Mouse (Mus musculus) ovary, postnatal 36 days (tissue): ENCODE measurements around the gene Gm6169.
A peak's percentile ranks its signal among the peaks of the same experiment; 100 is the strongest.
"Not testable (repeated sequence)": the region's sequence is repeated elsewhere in the genome, so short reads cannot be mapped to it uniquely, and the experiment has no call there.

Experiments used
- DNase-seq: peaks from one replicate; pipeline ENCODE4 v3.0.0; 2022; ENCODE audit warnings: low spot score, mixed read lengths

The Gm6169 gene

GRCm38 (mm10) chr13:97099187-97099852 is at the start of gene Gm6169:
Gm6169 (minus strand) TSS chr13:97099237.
- peak; percentile 13 for DNase-seq

- no peak for DNase-seq
These were observed 46.8 kb upstream of the Gm6169 start for GRCm38 (mm10) chr13:97145834-97146233.

DNA sequence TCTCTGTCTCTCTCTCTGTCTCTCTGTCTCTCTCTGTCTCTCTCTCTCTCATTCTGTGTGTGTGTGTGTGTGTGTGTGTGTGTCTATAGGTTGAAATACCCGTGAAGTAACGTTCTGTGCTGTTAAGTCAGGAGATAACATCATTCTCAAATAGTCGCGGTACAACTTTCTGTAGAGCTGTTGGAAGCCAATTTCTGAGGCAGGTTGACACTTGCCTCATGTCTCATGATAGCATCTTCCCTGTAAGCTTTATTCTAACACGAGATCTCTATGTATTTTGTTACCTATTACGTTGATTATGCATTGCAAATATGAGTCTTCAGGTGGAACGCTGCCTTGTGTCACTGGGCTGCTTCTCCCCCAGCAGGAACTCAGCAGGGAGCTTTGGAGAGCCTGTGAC is 43.3 kb upstream of the Gm6169 start:
- no peak for DNase-seq

DNA sequence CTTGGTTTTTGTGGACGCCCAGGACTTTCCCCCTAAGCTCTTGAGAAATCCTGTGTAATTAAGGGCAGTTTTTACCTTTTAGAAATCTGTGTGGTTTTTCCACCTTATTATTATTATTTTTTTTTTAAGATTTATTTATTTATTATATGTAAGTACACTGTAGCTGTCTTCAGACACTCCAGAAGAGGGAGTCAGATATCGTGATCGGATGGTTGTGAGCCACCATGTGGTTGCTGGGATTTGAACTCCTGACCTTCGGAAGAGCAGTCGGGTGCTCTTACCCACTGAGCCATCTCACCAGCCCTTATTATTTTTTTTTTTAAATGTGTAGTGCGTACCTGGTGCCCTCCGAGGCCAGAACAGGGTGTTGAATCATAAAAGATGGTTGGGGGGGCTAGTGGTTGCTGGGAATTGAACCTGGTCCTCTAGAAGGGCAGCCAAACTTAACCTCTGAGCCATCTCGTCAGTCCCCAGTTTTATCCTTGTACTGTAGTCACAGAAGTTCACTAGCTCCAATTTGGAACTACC is 39.4 kb upstream of the Gm6169 start:
- DNase-seq: not testable (repeated sequence)

DNA sequence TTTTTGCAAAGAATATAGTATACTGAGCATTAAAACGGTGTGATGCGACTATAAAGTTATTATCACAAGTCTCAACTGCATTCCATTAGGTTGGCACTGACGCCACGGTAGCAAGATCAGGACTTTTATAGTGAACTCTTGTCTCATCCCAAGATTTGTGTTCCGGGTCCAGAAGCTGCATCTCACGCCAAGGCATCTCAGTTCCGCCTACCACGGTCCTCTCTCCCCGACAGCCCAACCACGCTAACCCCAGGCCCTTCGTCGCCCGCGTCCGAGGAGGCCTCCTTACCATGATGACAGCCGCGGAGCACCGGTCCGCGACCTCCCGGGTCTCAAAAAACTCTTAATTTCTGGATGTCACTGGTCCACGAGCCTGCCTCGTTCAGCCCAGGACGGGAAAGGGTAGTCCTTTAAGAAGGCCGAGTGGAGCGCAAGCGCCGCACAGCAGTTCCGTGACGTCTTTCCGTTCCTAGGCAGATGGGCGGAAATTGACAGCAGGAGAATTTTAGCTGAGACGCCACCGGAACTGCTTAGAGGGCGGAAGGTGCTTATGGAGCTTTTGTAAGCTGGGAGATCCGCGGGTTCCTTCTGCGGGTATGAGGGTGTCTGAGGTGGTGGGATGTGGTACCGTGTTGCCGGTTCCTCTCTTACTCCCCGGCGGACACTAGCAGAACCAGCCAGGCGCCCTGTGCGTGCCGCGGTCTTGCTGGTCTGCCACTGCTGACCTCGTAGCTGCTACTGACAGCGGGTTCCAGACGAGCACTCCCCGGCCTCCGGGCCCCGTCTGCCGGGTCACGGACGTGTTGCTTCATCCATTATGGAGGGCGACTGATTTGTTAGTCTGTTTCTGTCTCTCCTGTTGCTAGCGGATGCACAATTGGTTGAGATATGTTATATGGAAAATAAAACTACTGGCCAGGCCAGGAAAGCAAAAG is 38.7 kb upstream of the Gm6169 start, which contains the start of the genes Gfm2 and Nsa2:
Gfm2 (plus strand) TSS at position 472 of the 935 bp plus-strand sequence.
Nsa2 (minus strand) TSS at position 472 of the 935 bp plus-strand sequence.
- DNase-seq: peak; percentile 86

- not testable (repeated sequence) for DNase-seq
These were observed 31.4 kb upstream of the Gm6169 start for GRCm38 (mm10) chr13:97130413-97130812.

GRCm38 (mm10) chr13:97129654-97130053 is 30.6 kb upstream of the Gm6169 start:
- DNase-seq: not testable (repeated sequence)

GRCm38 (mm10) chr13:97121341-97121740 is 22.3 kb upstream of the Gm6169 start:
- DNase-seq: no peak

DNA sequence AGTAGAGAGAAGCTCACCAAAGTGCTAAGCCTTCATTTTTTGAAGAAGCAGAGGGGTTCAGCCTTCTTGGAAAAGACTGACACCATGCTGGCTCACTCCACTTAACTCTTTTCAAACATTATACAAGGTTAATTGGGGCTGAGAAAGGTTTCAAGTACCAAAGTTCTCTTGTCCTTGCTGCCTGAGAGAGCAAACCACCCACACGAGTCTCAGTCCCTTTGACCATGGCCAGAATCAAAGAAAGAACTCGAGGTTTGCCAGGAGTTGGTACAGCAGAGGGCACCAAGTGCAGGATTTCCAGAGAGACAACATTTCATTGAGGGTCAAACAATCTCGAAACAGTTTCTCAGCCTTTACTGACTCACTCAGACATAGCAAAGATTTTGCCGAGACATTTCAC is 10.0 kb upstream of the Gm6169 start:
- DNase-seq: no peak

DNA sequence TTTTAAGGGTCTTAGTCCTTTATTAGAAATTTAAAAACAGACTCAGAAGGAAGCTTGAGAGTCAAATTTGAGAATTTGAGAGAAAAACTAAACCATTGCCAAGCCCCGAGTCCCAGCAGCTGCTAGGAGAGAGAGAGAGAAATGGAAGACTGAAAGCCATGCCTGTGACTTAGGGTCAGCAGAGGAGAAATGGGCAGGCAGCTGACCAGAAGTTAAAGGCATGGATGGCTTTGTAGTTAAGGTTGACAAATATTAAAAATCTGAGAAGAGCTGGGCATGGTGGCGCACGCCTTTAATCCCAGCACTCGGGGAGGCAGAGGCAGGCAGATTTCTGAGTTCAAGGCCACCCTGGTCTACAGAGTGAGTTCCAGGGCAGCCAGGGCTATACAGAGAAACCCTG is 8.7 kb upstream of the Gm6169 start:
- DNase-seq: not testable (repeated sequence)

- no peak for DNase-seq
These were observed 6.0 kb upstream of the Gm6169 start for GRCm38 (mm10) chr13:97104996-97105395.

DNA sequence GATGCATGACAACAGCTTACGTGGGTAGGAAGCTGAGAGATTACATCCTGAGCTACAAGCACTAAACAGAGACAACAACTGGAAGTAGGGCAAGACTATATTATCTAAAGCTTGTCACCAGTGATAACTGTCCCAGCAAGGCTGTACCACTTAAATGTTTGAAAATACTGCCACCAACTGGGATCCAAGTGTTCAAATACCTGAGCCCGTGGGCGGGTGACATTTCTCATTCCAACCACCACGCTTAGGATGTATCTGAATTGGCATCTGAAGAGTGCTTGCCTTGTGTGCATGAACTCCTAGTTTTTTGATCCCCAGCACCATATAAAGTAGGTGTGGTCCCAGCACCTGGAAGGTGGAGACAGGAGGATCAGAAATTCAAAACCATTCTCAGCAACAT is 3.3 kb downstream of the Gm6169 start:
- DNase-seq: no peak

GRCm38 (mm10) chr13:97088183-97088582 is 10.9 kb downstream of the Gm6169 start:
- no peak for DNase-seq

DNA sequence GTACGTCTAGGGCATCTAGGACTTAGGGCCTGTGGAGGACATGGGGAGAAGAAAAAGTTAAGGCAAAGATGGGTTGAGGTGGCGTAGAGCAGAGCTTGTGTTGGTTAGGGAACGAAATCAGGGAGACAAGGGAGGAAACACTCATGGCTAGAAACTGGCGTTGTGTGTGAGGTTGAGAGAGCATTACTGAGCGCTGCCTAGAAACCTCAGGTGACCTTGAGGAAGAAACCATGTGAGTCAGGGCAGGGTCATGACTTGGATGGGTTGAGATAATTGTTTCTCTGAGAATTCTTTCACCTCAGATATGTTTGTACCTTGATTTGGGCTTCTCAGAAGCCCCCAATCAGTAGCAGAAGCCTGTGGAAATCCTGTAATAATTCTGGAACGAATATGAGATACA is 11.6 kb downstream of the Gm6169 start:
- no peak for DNase-seq

DNA sequence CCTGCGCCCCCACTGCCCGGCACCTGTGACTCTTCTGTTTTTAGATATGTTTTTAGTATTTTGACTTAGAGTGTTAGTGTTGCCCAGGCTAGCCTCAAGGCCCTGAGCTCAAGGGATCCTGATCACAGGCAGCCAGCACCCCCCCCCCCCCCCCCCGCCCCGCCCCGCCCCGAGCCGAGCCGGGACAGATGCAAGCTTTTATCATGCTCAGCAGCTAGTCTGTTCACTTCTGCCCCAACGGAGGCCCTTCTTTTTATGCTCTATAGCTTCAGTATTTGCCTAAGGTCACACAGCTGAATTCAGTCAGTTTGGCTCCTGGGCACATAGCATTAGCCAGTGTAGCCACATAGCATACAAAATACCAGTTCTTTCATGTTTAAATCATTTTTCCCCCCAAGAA is 12.7 kb downstream of the Gm6169 start:
- no peak for DNase-seq

- no peak for DNase-seq
These were observed 16.6 kb downstream of the Gm6169 start for GRCm38 (mm10) chr13:97082432-97082831.

DNA sequence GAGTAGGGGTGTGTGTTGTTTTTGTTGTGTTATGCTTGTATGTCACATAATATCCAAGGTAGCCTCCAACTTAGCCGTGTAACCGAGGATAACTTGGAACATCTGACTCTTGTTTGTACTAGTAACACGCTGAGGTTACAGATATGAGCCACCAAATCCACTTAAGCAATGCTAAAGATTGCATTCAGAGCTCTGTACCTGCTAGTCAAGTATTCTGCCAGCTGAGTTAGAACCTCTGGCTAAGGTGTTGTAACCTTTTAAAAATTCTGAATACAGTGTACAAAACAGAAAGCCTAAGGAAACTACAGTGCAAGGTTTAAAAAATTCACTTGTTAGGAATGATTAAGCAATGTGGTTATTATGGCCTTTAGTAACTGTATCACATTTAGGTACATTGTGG is 18.4 kb downstream of the Gm6169 start:
- DNase-seq: no peak

- DNase-seq: no peak
These were observed 18.8 kb downstream of the Gm6169 start for GRCm38 (mm10) chr13:97080201-97080600.

GRCm38 (mm10) chr13:97077556-97077955 is 21.5 kb downstream of the Gm6169 start:
- DNase-seq: no peak

DNA sequence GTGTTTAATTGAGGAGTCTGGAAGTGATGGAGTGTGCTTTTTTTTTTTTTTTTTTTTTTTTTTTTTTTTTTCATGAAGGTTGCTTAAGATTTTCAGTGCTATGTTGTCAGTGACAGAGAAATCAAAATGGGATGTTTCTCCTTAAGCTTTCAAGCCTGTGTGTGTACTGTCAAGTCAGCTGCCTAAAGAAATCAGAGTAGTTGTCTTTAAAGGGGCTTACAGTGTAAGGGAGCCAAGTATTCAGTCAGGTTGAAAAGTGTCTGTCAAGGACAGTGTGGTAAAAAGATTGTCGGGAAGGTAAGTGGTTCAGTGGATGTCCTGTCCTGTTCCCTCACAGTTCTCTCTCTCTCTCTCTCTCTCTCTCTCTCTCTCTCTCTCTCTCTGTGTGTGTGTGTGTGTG is 25.5 kb downstream of the Gm6169 start:
- DNase-seq: no peak

GRCm38 (mm10) chr13:97071626-97072241 is 27.3 kb downstream of the Gm6169 start:
- DNase-seq: peak; percentile 37

GRCm38 (mm10) chr13:97070931-97071625 is 28.0 kb downstream of the Gm6169 start:
- peak; percentile 35 for DNase-seq
